Mouse (Mus musculus): ENCODE measurements around the gene Mamstr. TPM values are rescaled to one million over a fixed set of nuclear protein-coding genes. Genes with fewer than 3 reads are reported as not detected.

The Mamstr gene
- total RNA-seq, 2 experiments from 2014 or later, result 6.0 to 8.4 TPM

- intact Hi-C loops (cut with DNase I), result no loop called here
- peak; percentile 68 for DNase-seq (ENCODE audit: low spot score)
Observed at GRCm38 (mm10) chr7:45627261-45627660, 12.5 kb upstream of the Mamstr start, which contains the start of gene Rasip1. TSS of gene Rasip1 (plus strand) at chr7:45627488.

DNA sequence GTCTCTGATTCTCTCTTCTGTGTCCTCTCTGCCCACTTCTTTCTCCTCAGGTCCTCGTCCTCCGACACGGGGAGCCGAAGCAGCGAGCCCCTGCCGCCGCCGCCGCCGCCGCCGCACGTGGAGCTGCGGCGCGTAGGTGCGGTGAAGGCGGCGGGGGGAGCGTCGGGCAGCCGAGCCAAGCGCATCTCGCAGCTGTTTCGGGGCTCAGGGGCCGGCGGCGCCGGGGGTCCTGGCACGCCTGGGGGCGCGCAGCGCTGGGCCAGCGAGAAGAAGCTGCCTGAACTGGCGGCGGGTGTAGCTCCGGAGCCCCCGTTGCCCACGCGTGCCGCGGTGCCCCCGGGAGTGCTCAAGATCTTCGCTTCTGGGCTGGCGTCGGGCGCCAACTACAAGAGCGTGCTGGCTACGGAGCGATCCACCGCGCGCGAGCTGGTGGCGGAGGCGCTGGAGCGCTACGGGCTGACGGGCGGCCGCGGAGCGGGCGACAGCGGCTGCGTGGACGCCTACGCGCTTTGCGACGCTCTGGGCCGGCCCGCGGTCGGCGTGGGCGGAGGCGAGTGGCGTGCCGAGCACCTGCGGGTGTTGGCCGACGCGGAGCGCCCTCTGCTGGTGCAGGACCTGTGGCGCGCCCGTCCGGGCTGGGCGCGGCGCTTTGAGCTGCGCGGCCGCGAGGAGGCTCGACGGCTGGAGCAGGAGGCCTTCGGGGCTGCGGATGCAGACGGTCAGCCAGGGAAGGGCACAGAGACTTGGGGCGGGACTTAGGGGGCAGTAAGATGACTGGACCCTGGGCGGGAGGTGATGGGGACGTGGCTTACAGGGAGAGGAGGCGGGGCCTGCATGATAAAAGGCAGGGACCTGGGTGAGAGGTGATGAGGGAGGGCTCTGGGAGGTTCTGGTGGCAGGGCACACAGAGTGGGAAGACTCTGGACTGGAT, 11.1 kb upstream of the Mamstr start:
- DNase-seq (ENCODE audit: low spot score), result peak; percentile 78
- intact Hi-C loops (cut with DNase I), result loop anchor here (2.0 kb wide), 1 partner anchor 54 kb away; no protein-coding TSS in a partner anchor

GRCm38 (mm10) chr7:45630064-45630907, 9.5 kb upstream of the Mamstr start:
- intact Hi-C loops (cut with DNase I), result loop anchor here (2.0 kb wide), 1 partner anchor 19 kb away; no protein-coding TSS in a partner anchor
- DNase-seq (ENCODE audit: low spot score), result no peak

DNA sequence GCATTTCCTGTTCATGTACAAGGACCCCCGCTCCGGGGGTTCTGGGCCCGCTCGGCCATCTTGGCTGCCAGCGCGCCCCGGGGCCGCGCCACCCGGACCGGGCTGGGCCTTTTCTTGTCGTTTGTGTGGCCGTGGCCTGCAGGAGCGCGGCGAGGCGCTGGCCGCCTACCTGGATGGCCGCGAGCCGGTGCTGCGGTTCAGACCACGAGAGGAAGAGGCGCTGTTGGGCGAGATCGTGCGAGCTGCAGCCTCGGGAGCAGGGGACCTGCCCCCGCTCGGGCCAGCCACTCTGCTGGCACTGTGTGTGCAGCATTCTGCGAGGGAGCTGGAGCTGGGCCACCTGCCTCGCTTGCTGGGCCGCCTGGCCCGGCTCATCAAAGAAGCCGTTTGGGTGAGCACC, 7.3 kb upstream of the Mamstr start:
- intact Hi-C loops (cut with DNase I), result no loop called here

DNA sequence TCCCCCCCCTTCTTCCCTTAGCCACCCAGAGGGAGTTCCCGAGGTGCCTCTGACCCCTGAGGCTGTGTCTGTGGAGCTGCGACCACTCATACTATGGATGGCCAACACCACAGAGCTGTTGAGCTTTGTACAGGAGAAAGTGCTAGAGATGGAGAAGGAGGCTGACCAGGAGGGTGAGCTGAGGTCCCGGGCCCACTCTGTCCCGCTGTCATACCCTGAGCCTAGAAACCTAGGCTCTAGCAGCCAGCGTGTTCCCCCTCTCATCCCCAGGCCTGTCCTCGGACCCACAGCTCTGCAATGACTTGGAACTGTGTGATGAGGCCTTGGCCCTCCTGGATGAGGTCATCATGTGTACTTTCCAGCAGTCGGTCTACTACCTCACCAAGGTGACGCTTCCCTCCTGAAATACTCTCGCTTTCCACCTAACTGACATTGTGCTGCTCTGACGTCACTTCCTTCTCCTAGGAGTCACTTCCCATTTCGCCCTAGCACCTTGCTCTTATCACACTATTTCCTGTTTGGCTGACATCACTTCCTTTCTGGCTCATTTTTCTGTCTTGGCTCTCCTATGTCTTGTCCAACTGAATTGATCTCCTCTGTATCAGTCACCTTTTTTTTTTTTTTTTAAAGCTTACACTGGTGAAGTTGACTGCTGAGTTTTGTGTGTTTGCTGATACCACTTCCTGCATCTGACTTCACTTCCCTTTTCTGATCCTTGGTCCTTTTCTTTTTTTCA, 4.7 kb upstream of the Mamstr start:
- intact Hi-C loops (cut with DNase I), result no loop called here
- no peak for DNase-seq (ENCODE audit: low spot score)

More for the DNA sequence above, 7.3 kb upstream of the Mamstr start:
- DNase-seq (ENCODE audit: low spot score), result no peak

DNA sequence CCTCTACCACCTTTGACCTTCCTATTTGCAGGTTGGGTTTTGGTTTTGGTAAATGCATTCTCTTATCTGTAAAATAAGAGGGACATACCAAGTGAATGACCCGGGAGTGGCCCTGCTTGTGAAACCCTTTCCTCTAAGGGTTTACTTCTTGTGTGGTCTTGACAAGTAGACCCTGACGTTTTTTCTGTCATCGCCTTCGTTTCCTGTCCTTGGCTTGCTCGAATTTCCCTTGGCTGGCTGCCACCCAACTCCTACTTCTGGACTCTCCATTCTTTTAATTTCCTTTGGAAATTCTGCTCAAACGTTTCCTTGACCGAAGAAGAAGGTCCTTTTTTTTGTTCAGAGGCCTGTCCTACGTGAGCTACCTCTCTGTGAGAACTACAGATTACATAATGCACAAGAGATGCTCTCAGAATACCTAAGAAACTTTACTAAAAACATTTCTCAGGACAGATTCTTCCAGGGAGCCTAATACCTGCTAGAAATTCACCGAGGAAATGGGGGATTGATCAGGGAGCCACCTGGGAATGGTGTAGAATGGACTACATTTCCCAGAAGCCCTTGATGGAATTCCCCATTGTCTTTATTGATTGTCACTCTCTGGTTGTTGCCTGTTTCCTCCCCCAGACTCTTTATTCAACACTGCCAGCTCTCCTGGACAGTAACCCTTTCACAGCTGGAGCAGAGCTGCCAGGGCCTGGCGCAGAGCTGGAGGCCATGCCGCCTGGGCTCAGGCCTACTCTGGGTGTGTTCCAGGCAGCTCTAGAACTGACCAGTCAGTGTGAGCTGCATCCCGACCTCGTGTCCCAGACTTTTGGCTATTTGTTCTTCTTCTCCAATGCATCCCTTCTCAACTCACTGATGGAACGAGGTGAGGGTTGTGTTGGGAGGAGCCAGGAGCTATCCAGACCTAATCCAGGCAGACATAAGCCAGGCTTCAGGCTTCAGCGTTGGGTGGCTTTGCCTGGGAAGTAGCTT, 3.8 kb upstream of the Mamstr start:
- DNase-seq (ENCODE audit: low spot score), result no peak
- intact Hi-C loops (cut with DNase I), result no loop called here

- no peak for DNase-seq (ENCODE audit: low spot score)
- intact Hi-C loops (cut with DNase I), result no loop called here
Observed at GRCm38 (mm10) chr7:45637710-45638109, 2.1 kb upstream of the Mamstr start.

DNA sequence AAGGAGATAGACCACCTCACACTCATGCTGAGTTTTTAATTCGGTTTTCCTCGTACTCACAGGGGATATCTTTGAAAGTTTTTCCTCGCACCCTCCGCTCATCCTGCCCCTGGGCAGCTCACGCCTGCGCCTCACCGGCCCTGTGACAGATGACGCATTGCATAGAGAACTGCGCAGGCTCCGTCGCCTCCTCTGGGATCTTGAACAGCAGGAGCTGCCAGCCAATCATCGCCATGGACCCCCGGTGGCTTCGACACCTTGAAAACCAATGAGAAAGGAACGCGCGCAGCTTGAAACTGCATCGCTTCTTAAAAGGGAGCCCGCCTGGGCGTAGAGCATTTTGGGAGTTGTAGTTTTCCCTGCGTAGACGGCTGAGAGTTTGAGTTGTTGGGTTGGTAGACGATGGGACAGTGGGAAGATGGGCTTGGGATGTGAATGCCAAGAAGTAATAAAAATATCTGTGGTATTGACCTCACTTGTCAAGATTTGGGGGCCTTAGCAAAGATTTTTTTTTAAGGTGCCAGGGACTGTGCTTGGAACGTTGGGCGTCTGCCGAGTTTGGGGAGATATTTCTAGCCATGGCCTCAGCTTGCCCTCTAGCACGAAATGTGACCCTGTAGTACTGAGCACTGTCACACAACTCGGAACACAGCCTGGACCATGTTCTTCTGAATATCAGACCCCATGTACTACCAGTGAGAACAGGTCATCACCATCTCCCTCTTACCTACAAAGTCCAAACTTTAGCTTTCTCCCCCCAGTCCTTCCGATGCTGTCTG, 965 bp upstream of the Mamstr start:
- intact Hi-C loops (cut with DNase I), result no loop called here
- peak; percentile 85 for DNase-seq (ENCODE audit: low spot score)

DNA sequence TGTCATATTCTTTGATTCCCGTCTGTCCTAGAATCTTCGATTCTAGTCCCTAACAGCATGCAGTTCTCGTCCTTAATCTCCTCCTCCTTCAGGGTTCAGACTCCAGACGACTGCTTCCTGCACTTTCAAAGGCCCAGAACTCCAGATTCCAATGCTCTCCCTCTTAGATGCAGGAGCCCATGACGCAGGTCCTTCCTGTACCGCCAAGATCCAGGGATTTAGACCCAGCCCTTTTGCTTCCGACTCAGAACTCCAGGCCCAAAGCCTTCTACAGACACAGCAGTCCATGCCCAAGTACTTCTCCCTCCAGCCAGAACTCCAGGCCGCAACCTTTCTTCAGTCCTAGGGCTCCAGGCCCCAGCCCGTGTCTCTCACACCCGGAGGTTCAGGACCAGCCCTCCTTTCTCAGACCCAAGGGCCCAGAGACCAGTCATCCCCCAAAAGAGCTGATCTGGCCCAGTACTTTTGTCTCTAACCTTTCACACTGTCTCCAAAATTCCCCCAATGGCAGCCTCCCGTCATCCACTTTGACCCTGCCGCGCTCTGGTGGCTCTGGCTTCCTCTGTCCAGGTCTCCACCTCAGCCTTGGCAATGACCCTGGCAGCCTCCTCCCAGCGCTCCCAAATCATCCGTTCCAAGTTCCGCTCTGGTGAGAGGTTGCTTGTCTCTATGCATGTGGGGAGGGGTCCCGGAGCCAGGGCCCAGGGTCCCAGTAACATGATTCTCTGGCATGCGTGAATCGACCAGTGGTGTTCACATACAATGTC, 597 bp downstream of the Mamstr start:
- intact Hi-C loops (cut with DNase I), result loop anchor here (2.0 kb wide), 1 partner anchor 42 kb away; no protein-coding TSS in a partner anchor
- no peak for DNase-seq (ENCODE audit: low spot score)

DNA sequence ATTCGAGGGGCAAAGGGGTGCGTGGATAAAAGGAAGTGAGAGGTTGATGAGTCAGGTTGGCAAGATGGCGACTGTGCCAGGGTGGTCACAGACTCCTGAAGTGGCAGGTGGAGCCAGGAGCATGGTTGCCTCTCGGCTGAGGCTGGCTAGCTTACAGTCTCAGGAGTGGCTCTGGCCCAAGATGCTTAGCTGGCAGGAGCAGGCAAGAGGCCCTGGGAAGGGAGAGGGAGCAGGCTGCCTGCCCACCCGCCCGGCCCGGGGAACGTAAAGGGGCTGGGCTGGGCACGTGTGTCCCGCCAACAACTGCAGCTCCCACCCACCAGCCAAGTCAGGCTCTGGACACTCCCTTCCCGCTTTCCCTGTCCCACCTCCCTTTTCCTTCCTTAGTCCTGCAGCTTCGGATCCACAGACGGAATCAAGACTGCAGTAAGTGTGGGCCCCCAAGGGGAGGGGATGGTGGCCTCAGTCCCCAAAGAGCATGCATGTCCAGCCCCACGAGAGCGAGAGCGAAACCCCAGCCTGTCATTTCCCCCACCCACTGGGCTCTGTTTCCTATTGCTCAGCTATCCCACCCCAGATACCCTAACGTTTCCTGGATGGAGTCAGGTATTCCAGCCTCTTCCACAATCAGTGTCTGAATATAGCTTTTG, 1.7 kb downstream of the Mamstr start:
- DNase-seq (ENCODE audit: low spot score), result peak; percentile 50
- intact Hi-C loops (cut with DNase I), result loop anchor here (2.0 kb wide), 1 partner anchor 41 kb away; no protein-coding TSS in a partner anchor

DNA sequence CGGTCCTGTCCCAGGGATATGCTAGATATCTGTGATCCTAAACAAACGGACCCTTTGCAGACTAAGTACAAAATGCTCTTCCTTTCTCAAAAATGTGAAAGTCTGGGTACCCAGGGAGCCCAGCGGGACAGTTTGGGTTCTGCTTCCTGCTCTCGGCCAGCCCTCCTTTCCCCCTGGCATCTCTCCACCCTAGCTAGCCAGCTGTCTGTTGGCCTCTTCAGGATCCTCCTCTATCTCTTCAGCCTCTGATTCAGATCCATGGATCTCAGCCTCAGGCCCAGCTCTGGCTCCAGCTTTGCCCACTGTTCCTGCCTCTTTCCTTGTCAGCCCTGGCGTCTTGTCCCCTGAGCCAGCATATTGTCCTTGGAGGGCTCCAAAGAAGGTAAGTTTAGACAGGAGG, 2.3 kb downstream of the Mamstr start:
- intact Hi-C loops (cut with DNase I), result no loop called here
- no peak for DNase-seq (ENCODE audit: low spot score)

- intact Hi-C loops (cut with DNase I), result no loop called here
- no peak for DNase-seq (ENCODE audit: low spot score)
Observed at GRCm38 (mm10) chr7:45642503-45643255, 2.9 kb downstream of the Mamstr start.

GRCm38 (mm10) chr7:45643441-45644178, 3.8 kb downstream of the Mamstr start:
- intact Hi-C loops (cut with DNase I), result no loop called here

GRCm38 (mm10) chr7:45644183-45644582, 4.4 kb downstream of the Mamstr start:
- no peak for DNase-seq (ENCODE audit: low spot score)

More at GRCm38 (mm10) chr7:45643441-45644178, 3.8 kb downstream of the Mamstr start:
- DNase-seq (ENCODE audit: low spot score), result peak; percentile 81

DNA sequence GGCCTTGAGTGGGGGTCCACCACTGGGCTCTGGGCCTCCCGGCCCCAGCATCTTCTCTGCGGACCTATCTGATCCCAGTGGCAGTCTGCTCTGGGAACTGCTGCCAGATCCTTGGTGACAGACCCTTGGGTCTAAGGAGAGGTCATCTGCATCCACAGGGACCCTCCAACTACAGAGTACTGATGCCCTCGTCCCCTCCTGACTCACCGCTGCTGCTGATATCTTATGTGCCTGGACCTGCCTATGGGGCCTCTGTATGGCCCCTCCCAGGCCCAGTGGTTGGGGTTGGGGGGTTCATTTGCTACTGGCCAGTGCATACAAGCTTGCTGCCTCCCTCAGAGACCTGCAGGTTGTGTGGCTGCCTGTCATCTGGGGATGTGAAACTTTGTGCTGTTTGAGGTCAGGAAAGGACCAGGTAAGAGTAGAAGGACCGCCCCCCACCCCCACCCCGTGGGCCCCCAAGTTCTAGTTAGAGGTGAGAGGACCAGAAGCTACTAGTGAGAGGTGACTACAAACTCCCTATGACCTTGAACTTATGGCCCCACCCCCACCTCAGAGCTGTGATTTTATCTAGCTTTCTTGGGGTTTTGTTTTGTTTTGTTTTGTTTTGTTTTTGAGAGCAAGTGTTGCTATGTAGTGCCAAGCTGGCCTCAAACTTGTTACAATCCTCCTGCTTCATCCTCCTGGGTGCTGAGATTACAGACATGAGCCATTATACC, 5.3 kb downstream of the Mamstr start:
- intact Hi-C loops (cut with DNase I), result no loop called here
- DNase-seq (ENCODE audit: low spot score), result no peak

More at GRCm38 (mm10) chr7:45644183-45644582, 4.4 kb downstream of the Mamstr start:
- intact Hi-C loops (cut with DNase I), result no loop called here
